Mouse (Mus musculus) spleen, postnatal 10 days (tissue): ENCODE results near the gene Zc3h6.
A peak's percentile ranks its signal among the peaks of the same experiment; 100 is the strongest.
"Not testable (repeated sequence)": the region's sequence is repeated elsewhere in the genome, so short reads cannot be mapped to it uniquely, and the experiment has no call there.

Experiments
- DNase-seq, 2 experiments: peaks; one replicate each; pipeline ENCODE4 v3.0.0; 2021 to 2022; ENCODE audit warnings: low spot score in 2 of 2

Gene Zc3h6

DNA sequence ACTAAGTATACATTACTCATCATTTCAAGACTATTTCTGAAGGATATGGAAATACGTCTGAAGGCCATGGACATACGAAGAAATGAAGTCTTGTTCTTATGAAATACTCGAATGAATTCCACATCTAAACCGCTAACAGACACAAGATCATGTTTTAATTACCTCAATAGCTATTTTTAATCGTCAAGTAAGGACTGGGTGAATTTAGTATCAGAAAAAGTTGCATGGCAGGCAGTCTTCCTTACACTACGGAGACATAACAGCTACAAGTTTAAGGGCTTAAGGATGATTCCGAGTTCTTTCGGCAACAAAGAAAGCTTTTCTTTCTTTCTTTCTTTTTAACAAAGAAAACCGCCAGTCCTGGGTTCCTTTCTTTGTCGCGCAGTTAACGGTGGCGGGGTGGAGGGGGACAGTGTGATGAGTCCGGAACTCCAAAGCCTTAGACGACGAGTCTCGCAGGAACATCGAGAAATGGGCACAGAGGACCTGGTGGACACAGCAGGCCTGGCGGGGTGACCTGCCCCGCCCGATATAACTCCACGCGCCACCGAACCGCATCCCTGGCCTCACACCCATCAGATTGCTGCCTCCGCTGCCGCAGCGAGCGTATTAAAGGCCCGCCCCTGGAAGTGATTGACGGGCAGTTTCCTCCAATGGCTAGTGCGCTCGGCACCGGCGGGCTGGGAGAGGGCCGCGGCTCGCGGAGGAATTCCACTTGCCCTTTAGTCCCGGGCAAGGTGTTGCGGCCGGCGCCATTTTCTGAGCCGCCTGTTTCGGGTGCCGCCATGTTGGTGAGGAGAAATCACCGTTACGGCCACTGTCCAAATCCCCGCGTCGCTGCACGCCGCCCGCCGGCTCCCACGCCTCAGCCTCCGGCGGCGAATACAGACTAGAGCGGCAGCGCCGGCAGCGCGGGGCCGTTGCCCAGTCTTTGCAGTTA, at the start of gene Zc3h6:
Zc3h6 (plus strand) TSS at position 762 of the 940 bp plus-strand sequence.
- peak; percentile 99 for DNase-seq

DNA sequence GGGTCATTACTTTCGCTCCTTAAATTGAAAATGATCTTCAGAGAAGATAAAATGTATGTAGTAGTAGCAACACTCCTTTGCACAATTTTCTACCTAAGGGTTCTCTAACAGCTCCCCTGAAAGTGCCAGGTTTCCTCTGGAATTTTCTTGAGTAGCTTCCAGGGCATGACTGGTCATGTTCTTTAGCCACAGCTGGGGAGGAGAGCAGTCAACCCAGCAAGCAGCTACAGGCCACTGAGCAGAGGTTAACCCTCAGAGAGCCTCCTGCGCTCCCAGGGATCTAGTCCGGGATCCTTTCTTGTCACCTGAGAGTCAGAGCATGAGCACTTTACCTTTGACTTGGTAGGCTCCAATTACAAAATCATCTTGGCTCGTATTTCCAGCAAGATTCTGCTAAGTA, 42.4 kb upstream of the Zc3h6 start:
- no peak for DNase-seq

DNA sequence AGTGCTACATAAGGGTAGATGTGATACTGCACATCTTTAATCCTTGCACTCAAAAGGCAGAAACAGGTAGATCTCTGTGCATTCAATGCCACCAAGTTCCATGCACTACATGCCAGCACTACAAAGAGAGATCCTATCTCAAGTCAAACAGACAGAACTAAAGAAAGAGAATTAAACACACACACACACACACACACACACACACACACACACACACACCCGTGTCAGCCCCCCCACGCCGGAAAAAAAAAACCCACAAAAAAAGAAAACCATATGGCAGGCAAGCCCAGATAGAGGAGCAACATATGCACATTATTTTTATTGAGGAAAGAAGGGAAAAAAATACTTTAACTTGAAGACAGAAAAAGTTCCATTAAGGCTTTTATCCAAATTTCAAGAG, 38.8 kb upstream of the Zc3h6 start:
- no peak for DNase-seq

DNA sequence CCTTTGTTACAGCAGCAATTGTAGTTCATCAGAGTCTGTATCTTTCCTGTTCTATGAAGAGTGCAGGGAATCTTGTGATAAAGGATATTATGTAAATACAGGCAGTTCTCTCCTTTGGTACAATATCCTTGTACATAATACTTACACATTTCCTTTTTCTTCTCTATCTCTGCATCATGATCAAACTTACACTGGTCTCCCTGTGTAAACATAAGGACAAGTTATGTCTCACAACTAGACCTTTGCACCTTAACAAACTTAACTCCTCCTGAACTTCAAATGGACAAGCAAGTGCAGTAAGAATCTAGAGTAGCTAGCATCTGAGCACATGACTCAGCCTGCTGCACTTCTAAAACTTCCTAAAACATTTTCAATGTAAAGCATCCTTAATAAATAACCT, 36.5 kb upstream of the Zc3h6 start:
- DNase-seq, result no peak

DNA sequence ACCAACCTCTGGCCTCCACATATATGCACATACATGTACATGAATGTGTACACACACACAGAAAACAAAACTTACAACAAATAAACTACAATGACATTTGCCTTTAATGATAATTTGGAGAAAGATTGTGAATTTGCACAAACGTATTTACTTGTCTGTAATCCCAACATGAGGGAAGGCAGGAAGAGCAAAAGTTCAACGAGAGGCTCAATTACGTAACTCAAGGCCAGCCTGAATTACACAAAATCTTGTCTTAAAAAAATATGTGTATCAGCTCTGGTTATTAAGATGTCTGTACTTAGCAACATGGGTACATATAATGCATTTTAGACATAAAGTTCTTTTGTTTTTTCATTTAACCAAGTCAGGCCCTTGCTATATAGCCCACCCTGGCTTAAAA, 30.9 kb upstream of the Zc3h6 start:
- DNase-seq, result no peak

DNA sequence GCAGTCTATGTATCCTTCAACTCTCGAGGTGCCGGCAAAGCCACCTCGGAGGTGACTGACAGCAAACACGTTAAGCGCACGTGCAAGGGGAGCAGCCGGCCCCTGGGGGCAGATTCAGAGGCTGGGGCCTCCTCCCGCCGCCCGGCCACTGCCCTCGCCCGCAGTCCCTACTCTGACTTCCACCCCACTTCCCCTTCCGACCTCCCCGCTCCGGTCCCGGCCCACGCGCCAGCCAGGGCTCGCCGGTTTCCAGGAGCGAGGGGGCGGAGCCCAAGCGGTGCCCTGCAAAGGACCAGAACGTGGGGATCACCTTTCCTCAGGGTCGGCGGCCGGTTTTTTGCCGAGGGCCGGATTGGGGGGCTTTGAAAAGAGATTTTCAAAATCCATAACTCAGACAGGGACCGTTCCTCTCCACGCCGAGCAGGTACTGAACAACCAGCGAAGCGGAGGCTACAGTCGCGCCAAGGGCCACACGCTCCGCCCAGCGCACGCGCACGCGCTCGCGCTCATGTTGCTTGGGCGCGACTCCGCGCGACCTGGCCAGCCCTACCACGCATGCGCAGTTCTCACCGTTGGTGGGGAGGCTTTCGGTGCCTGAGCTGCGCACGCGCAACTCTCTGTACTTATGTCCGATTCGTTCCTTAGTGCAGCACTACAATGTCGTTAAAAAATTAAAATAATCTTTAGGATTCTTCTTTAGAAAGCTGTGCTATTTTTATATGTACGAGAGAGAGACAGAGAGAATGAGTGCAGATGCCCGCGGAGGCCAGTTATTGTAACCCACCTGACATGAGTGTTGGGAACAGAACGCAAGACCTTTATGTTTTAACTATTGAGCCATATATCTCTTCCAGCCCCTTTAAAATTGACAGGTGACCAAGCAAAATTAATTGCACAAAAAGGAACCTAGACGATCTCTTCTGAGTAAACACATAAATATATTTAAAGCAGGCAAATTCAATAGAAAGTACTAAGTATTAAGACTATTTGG, 23.4 kb upstream of the Zc3h6 start, which contains the start of gene Zc3h8:
Zc3h8 (minus strand) TSS at position 540 of the 991 bp plus-strand sequence.
- DNase-seq, result peak; percentile 92 to 98

DNA sequence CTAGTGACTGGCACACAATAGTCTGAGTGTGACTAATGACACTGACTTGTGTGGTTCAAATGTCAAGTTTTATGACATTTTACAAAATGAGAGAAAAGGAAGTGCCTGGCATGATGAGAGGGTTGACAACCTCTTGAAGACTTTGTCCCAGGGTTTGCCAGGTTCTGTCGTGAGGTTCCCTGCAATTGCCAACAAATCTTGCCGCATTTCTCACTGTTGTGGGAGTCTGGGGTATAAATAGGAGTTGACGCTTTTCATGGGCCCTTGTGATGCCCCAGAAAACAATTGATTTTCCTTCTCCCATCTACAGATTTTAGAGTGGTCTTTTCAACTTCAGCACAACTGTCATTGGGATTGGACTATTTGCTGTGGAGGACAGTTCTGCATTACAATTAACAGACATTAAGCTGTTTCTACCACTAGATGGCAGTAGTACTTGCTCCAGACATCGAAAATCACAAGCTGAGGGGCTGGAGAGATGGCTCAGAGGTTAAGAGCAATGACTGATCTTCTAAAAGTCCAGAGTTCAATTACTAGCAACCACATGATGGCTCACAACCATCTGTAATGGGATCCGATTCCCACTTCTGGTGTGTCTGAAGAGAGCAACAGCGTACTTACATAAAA, 19.1 kb upstream of the Zc3h6 start:
- no peak for DNase-seq

DNA sequence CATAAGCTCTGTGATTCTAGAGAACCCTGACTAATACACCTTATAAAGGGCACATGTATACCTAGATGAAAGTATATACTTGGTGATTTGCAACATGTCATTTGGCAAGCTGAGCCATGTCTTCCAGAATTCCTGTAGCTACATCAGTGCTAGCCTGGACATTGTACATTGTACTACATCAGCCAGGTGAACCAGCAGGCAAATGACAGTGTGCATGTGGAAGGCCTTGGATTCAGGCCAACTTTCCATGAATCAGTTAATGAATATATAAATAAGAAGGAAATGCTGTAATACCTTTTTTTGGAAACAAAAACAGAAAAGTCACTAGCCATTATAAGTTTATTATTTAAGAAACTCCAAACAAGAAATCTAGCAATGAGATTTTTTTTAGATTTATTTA, 13.0 kb upstream of the Zc3h6 start:
- DNase-seq, result no peak

DNA sequence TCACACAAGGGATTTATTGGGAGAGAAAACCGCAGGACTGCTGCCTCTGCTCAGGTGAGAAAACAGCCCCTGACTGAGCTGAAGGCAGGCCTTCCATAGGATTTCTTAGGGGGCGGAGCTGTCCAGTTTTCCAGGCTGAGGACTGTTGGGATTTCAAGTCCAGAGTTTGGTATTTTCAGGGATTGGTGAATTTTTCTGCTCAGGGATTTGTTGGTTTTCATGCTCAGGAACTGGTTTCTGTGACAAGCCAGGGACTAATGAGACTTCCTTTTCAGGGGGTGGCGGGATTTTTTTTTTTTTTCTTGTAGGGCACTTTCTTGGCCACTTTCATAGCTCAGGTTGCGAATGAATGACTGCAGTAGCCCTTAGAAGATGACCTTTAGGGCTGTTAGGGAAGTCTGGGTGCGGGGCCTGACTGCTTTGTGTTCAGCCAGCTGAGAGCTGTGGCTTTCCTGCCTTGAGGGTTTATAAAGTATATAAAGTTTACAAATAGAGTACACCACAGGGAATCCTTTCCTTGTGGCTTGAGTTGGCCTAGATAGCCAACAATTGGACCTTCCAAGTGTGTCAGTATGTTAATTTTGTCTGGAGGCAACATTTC, 1.6 kb upstream of the Zc3h6 start:
- no peak for DNase-seq

DNA sequence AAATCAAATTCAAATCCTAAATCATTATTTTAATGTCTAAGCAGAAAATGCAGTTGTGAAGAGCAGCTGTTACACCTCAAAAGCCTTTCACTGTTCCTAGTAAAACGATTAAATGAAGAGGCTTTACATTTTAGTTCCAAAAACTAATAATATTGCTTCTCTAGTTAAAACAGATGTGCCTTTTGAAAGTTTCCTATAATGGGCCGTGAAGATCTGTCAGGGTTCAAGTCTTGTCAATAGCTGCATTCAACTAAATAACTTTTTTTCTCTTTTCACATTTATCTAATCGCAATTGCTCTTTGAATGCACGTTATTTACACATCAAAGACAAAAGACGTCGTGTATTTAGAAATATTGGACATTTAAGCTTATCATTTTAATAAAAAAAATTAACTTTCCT, 966 bp upstream of the Zc3h6 start:
- DNase-seq, result no peak

DNA sequence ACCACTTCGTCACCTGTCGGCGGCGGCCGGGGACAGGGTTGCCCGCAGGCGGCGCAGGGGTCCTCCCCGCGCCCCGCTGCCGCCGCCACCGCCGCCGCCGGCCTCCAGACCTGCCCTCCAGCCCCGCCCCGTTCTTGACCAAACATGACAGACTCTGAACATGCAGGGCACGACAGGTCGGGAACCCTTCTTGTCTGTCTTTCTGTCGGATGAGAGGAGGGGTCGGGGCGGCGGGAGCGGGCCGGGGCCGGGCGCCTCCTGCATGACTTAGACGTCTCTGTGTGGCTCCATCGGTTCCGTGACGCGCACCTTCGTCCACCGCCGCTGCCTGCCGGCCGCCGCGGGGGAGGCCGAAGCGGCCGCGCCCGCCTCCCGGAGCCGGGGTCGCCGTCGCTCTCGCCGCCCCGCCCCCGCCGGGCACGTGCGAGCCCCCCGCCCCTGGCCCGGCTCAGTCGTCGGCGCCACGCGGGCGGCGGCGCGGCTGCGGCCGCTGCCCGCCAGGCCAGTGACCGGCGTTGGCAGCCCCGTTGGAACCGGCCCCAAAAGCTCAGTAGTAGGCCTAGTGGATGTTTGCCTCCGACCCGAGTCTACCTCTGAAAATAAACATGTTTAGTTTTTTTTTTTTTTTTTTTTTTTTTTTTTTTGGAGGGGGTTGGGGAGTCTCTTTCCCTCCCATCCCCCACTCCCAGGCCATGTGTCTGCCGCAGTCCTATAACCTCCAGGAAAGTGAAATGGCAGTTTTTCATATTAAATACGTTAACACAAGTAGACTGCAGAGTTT, 649 bp downstream of the Zc3h6 start, which contains the start of gene Gm10762:
Gm10762 (minus strand) TSS at position 65 of the 781 bp plus-strand sequence.
- DNase-seq, result peak; percentile 87

DNA sequence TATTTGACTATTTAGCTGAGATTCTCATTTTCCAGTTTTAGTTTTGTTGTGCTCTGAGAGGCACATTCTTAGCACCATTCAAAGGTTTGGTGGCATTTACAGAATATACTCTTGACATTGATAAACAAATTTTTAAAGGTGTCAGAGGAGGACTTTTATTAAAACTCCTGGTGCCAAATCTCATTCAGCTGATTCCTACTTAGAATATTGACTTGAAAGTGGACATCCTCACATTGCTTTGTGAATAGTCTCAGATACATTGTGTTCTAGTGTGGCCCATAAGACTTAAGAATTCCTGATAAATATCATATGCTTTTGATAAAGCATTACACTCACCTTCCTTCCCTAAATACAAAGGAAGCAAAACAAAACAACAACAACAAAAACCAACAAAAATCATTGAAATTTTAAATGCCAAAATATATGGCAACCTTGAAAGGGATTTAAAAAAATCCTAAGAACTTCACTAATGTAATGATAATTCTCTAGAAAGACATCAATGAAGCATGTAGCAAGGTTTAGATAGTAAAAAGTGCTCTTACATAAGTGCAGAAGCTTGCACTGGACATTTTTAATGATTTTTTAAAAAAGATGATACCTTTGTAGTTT, 1.4 kb downstream of the Zc3h6 start:
- no peak for DNase-seq

DNA sequence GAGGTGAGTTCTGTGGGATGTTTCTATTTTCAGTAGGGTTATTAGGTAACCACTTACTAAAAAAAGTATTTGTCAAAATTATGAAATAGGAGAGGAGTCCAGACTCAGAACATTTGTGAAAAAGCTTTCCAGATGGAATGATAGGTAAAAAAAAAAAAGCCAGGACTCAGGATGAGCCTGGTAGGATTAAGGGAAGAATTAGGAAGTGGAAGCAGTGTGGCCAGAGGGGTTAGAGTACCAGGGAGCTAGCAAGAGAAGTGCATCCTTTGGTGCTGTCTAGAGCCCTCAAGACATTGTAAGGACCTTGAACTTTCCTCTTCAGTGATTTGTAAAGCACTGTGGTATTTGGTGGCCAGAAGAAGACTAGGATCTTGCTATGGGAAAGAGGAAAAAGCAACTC, 5.1 kb downstream of the Zc3h6 start:
- no peak for DNase-seq

DNA sequence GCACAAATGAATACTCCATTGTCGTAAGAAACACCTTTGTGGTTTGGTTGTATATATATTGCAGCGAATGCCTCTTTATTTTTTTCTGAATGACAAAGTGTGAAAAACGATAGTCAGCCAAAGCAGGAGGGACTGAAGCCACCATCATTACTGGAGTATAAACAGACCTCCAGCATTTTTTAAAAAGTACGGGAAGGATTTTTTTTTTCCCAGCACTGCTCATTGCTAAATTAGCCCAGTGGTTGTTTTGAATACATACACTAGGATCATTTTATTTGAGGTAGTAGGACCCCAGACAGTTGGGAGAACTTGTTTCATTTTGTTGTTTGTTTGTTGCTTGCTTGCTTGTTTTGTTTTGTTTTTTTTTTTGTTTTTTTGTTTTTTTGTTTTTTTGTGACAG, 8.4 kb downstream of the Zc3h6 start:
- DNase-seq, result no peak

DNA sequence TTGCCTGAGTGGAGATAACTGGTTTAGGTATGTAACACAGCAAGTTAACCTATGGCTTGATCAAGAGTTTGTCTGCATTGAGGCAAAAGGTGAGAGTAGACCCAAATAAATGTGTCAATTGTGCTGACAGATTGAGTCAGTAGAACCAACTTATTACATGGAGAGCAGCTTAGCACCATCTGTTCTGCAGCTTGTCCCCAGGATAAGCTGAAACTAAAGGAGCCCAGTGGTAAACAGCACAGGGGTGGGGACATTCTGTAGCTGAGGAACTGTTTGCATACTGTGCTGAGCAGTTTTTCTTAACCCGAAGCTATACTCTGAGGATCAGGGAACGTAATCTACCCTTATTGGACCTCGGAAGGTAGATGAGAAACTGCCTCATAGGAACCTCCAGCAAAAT, 17.5 kb downstream of the Zc3h6 start:
- no peak for DNase-seq

DNA sequence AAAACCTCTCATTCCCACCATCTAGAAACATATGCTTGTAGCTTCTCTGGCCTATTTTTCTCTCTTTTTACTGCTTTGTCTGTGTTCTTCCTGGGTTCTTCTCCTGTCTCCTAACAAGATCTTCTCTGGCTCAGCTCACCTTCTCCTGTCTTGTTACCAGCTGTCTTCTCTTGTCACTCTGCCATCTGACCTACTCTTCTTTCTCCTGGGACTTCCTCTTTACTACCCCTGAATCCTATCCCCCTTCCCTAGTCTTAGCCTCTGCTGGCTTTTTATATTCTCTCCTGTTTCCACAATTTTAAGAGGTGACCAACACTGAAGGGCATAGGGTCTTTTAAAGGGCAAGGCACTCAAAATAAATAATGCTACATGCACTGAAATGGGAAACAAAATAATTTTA, 37.7 kb downstream of the Zc3h6 start:
- DNase-seq, result no peak

DNA sequence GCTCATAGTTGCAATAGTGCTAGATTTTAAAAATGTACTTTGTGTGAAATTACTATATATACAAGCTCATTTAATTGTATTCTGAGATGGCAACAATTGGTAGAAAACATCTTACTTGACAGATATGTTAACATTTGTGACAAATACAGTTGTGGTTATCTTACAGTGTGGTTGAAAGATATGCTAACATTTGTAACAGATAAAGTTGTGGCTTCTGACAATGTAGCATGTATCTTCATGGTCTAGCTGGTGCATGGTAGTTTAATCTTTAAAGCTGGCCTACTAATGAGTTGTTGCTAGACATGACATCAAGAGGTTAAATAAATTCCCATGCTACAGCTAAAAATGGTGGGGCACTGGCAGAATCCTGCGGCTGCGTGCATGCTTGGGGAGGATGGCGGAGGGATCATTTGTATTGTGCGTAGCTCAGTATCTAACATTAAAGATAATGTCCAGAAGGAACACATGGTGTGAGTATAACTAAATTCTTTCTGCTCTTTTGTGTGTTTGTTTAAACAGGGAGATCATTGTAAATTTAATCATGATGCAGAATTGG, 39.1 kb downstream of the Zc3h6 start:
- DNase-seq, result no peak

DNA sequence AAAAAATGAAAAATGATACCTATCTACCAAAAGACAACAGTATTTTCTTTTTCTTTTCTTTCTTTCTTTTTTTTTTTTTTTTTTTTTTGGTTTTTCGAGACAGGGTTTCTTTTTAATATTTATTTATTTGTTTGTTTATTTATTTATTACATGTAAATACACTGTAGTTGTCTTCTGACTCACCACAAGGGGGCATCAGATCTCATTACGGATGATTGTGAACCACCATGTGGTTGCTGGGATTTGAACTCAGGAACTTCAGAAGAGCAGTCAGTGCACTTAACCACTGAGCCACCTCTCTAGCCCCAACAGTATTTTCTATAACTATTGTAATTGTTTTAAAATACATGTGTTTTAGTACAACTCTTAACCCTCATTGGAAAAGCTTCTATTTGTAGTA, 41.7 kb downstream of the Zc3h6 start:
- not testable (repeated sequence) for DNase-seq

DNA sequence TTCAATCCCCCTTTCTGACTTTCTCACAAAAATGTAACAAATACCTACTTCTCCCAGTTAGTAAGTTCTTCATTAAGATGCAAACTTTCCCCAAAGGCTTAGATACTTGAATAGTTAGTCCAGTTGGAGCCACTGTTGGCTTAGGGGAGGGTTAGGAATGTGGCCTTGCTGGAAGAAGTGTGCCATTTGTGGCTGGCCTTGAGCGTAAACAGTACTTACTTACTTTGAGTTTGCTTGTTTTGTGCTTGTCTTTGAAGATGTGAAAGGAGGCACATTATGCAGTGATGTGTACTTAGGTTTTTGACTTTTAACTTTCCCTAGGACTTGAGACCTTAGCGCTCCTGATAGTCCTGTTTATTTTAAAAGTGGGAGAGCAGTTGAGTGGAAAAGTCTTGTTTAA, 52.9 kb downstream of the Zc3h6 start:
- no peak for DNase-seq

DNA sequence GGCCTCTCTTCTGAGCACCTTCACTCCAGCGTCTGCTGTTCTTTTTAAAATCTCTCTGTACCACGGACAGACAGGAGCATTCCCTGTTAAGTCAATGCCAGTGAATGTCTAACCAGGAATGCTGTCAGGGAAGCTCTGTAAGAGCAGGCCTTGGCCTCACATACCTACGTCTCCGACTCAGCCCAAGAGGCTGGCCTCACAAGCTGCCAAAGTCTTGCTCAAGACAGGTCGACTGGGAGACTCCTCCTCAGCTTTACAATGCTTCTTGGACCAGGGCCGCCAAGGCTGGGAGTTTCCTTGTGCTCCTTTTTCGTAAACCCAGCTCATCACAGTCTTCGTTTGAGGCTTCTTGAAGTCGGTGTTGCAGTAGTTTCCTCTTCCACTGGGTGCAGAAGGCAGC, 57.6 kb downstream of the Zc3h6 start:
- DNase-seq, result no peak
